Mouse (Mus musculus) olfactory bulb, adult 2 months (tissue): Measurements from ENCODE around the gene Myl12a. TPM values are rescaled to one million over a fixed set of nuclear protein-coding genes. Genes with fewer than 3 reads are reported as not detected.

Source experiments
- H3K27ac ChIP-seq: fragments of 200-500 bp; 2 replicates; pipeline ENCODE4 v1.5.1; 2012; ENCODE audit warnings: low read depth, low read length; ENCODE audit not compliant: insufficient read depth
- H3K4me1 ChIP-seq: fragments of 200-500 bp; 2 replicates; pipeline ENCODE4 v1.6.1; 2012; ENCODE audit warnings: low read length; ENCODE audit not compliant: control insufficient read depth, insufficient read depth
- H3K4me3 ChIP-seq: fragments of 200-500 bp; 2 replicates; pipeline ENCODE4 v1.5.1; 2012; ENCODE audit warnings: mild to moderate bottlenecking, low read depth, low read length, moderate library complexity; ENCODE audit not compliant: insufficient read depth
- CTCF ChIP-seq: fragments of 200-500 bp; IDR thresholded peaks from 2 replicates; pipeline ENCODE4 v1.5.1; 2012; ENCODE audit warnings: low read depth, mild to moderate bottlenecking, low read length, moderate library complexity; ENCODE audit not compliant: insufficient read depth
- POLR2A ChIP-seq: fragments of 200-500 bp; IDR thresholded peaks from 2 replicates; pipeline ENCODE4 v1.6.1; 2012; ENCODE audit warnings: mild to moderate bottlenecking, low read depth, low read length, moderate library complexity; ENCODE audit not compliant: insufficient read depth
- WGBS: fragments of 180-500 bp; shearing (Covaris S2); methylation state at CpG from one replicate; pipeline ENCODE4 v1.1.7; 2018; 5-methylcytosine and 5-hydroxymethylcytosine counted together
- polyA plus RNA-seq: library from polyadenylated mRNA; stranded (reverse); fragments of >200 nt; gene quantifications from 2 replicates; pipeline ENCODE4 v1.2.4, GENCODE M21; 2012; ENCODE audit warnings: low replicate concordance; ENCODE audit not compliant: missing spikeins, insufficient read depth, insufficient read length

Myl12a gene
- polyA plus RNA-seq, 1 experiment: not detected

DNA sequence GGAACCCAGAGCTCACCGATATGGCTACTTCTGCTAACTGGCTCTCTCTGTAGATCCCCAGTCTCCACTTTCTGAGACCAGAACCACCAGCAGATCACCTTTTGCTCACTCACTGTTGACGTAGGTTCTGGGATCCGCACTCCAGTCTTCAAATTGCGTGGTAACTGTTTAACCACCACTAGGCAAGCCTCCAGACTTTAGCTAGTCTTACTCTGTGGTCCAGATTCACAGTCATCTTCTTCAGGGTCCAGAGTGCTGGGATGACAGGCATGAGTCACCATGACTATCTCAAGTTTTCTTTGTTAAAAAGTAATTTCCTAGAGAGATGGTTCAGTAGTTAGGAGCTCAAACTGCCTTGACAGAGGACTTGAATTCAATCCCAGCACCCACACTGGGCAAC is 58.9 kb downstream of the Myl12a start:
- WGBS: 96% methylated on average over 4 of the region's 4 CpGs
- TF ChIP-seq CTCF (no peak), POLR2A (no peak)

More for the DNA sequence above, 58.9 kb downstream of the Myl12a start:
- no peaks in the 10 kb centered on the region for H3K4me1 ChIP-seq
- no peak overlapping the region for H3K27ac ChIP-seq
- H3K4me3 ChIP-seq: no peak overlapping the region

Other genes with a start within 250 kb of the Myl12a start
- not detected in 2 replicates for gene Tgif1, start 149.3 kb downstream of the Myl12a start, polyA plus RNA-seq
- gene Myom1, start 245 bp downstream of the Myl12a start, polyA plus RNA-seq: not detected in 2 replicates
- not detected in 2 replicates for gene Lpin2, start 179.7 kb upstream of the Myl12a start, polyA plus RNA-seq